Mouse (Mus musculus) myocyte (in vitro differentiated cells): ENCODE results near the gene Hmgxb4. TPM values are rescaled to one million over a fixed set of nuclear protein-coding genes. Genes with fewer than 3 reads are reported as not detected.

ENCODE experiments used
- H3K27me3 ChIP-seq: one replicate; pipeline ENCODE4 v1.6.1; 2011; ENCODE audit not compliant: control insufficient read depth, insufficient read depth, insufficient read length
- H3K36me3 ChIP-seq: one replicate; pipeline ENCODE4 v1.6.1; 2011; ENCODE audit not compliant: control insufficient read depth, insufficient read depth
- H3K4me2 ChIP-seq: one replicate; pipeline ENCODE4 v1.6.1; 2011; ENCODE audit warnings: low read depth, control low read depth
- H3K4me3 ChIP-seq: one replicate; pipeline ENCODE4 v1.5.1; 2011; ENCODE audit warnings: mild to moderate bottlenecking, control low read depth, moderate library complexity
- H3K79me2 ChIP-seq: one replicate; pipeline ENCODE4 v1.6.1; 2011; ENCODE audit not compliant: control insufficient read depth, insufficient read depth
- H3ac ChIP-seq: one replicate; pipeline ENCODE4 v1.6.1; 2011; ENCODE audit not compliant: control insufficient read depth, insufficient read length
- CEBPB ChIP-seq: IDR thresholded peaks from 2 replicates; pipeline ENCODE4 v1.6.1; 2011; ENCODE audit warnings: mild to moderate bottlenecking, moderate library complexity; ENCODE audit not compliant: poor library complexity, insufficient read depth, severe bottlenecking
- E2F4 ChIP-seq: IDR thresholded peaks from one replicate; pipeline ENCODE4 v1.6.1; 2011; ENCODE audit warnings: mild to moderate bottlenecking, control low read depth, moderate library complexity; ENCODE audit not compliant: insufficient read depth
- MAX ChIP-seq: IDR thresholded peaks from one replicate; pipeline ENCODE4 v1.6.1; 2011; ENCODE audit warnings: low read depth, mild to moderate bottlenecking, control low read depth
- MYOD1 ChIP-seq, 3 experiments: IDR thresholded peaks; one replicate each; pipeline ENCODE4 v1.6.1; 2011; ENCODE audit warnings: control low read depth in 2 of 3, low read depth in 2 of 3, mild to moderate bottlenecking in 2 of 3, moderate library complexity in 1 of 3; ENCODE audit not compliant: insufficient read length in 2 of 3, control insufficient read depth in 1 of 3
- MYOG ChIP-seq, 3 experiments: IDR thresholded peaks; one replicate each; pipeline ENCODE4 v1.6.1; 2011; ENCODE audit warnings: control low read depth in 2 of 3, low read depth in 2 of 3, mild to moderate bottlenecking in 2 of 3; ENCODE audit not compliant: insufficient read length in 2 of 3, control insufficient read depth in 1 of 3, insufficient read depth in 1 of 3
- POLR2A ChIP-seq: IDR thresholded peaks from one replicate; pipeline ENCODE4 v1.6.1; 2011; ENCODE audit warnings: low read depth, mild to moderate bottlenecking, control low read depth, moderate library complexity; ENCODE audit not compliant: insufficient read length
- POLR2AphosphoS2 ChIP-seq: IDR thresholded peaks from one replicate; pipeline ENCODE4 v1.6.1; 2011; ENCODE audit warnings: low read depth, control low read depth; ENCODE audit not compliant: insufficient read length
- REST ChIP-seq: IDR thresholded peaks from one replicate; pipeline ENCODE4 v1.6.1; 2011; ENCODE audit warnings: mild to moderate bottlenecking, control low read depth, moderate library complexity; ENCODE audit not compliant: insufficient read depth, insufficient read length
- SRF ChIP-seq: IDR thresholded peaks from one replicate; pipeline ENCODE4 v1.6.1; 2011; ENCODE audit warnings: low read depth; ENCODE audit not compliant: control insufficient read depth, insufficient read length
- TCF12 ChIP-seq: IDR thresholded peaks from one replicate; pipeline ENCODE4 v1.6.1; 2011; ENCODE audit warnings: mild to moderate bottlenecking, control low read depth; ENCODE audit not compliant: poor library complexity, insufficient read depth, severe bottlenecking
- TCF3 ChIP-seq: IDR thresholded peaks from one replicate; pipeline ENCODE4 v1.6.1; 2011; ENCODE audit warnings: low read depth, control low read depth; ENCODE audit not compliant: insufficient read length
- USF1 ChIP-seq: IDR thresholded peaks from one replicate; pipeline ENCODE4 v1.6.1; 2011; ENCODE audit warnings: low read depth, mild to moderate bottlenecking, control low read depth, moderate library complexity
- polyA plus RNA-seq: library from polyadenylated mRNA; unstranded; fragments of >200 nt; fragmentation: generic; extraction: Trizol; gene quantifications from one replicate; pipeline ENCODE4 v1.2.1, GENCODE M21; 2012; ENCODE audit warnings: missing spikeins

The Hmgxb4 gene
- polyA plus RNA-seq, 1 experiment: 9.1 TPM

GRCm38 (mm10) chr8:74972322-74972883 is 20.8 kb upstream of the Hmgxb4 start:
- no peaks in the 10 kb centered on the region for H3K36me3 ChIP-seq
- H3ac ChIP-seq: no peak overlapping the region
- H3K79me2 ChIP-seq: no peaks in the 10 kb centered on the region
- TF ChIP-seq POLR2A (no peak), REST (no peak), MYOG (IDR thresholded peaks at IDR 0.05; ENCODE audit: control insufficient read depth in 1 of 3, insufficient read depth in 1 of 3, insufficient read length in 2 of 3, low read depth in 2 of 3) (no peak), MYOD1 (IDR thresholded peaks at IDR 0.05; ENCODE audit: control insufficient read depth in 1 of 3, insufficient read length in 2 of 3, low read depth in 2 of 3) (no peak), POLR2AphosphoS2 (no peak), TCF12 (no peak), E2F4 (no peak), SRF (no peak), TCF3 (no peak)
- H3K27me3 ChIP-seq: peaks cover 5% of the 10 kb centered on the region
- no peak overlapping the region for H3K4me3 ChIP-seq
- H3K4me2 ChIP-seq: no peak overlapping the region

GRCm38 (mm10) chr8:74973121-74973869 is 19.9 kb upstream of the Hmgxb4 start:
- Histone ChIP-seq H3K79me2 (no peaks in the 10 kb centered on the region), H3K4me3 (no peak overlapping the region), H3K4me2 (no peak overlapping the region), H3K27me3 (peaks cover 5% of the 10 kb centered on the region), H3ac (no peak overlapping the region), H3K36me3 (no peaks in the 10 kb centered on the region)
- TF ChIP-seq MYOG (IDR thresholded peaks at IDR 0.05; ENCODE audit: control insufficient read depth in 1 of 3, insufficient read depth in 1 of 3, insufficient read length in 2 of 3, low read depth in 2 of 3): no peak
- no peak for TF ChIP-seq POLR2AphosphoS2
- no peak for TF ChIP-seq REST
- no peak for TF ChIP-seq POLR2A
- no peak for TF ChIP-seq CEBPB
- no peak for TF ChIP-seq MYOD1 (IDR thresholded peaks at IDR 0.05; ENCODE audit: control insufficient read depth in 1 of 3, insufficient read length in 2 of 3, low read depth in 2 of 3)
- no peak for TF ChIP-seq MAX
- TF ChIP-seq USF1: no peak
- TF ChIP-seq TCF12: no peak
- TF ChIP-seq E2F4: no peak
- TF ChIP-seq SRF: no peak
- no peak for TF ChIP-seq TCF3

- Histone ChIP-seq H3K4me2 (no peak overlapping the region), H3K27me3 (peaks cover 5% of the 10 kb centered on the region), H3K36me3 (no peaks in the 10 kb centered on the region), H3ac (no peak overlapping the region), H3K4me3 (no peak overlapping the region), H3K79me2 (no peaks in the 10 kb centered on the region)
- no peak for TF ChIP-seq REST
- TF ChIP-seq MYOG (IDR thresholded peaks at IDR 0.05; ENCODE audit: control insufficient read depth in 1 of 3, insufficient read depth in 1 of 3, insufficient read length in 2 of 3, low read depth in 2 of 3): no peak
- TF ChIP-seq MYOD1 (IDR thresholded peaks at IDR 0.05; ENCODE audit: control insufficient read depth in 1 of 3, insufficient read length in 2 of 3, low read depth in 2 of 3): no peak
- no peak for TF ChIP-seq E2F4
These were observed 19.3 kb upstream of the Hmgxb4 start for GRCm38 (mm10) chr8:74973904-74974303.

GRCm38 (mm10) chr8:74977427-74977826 is 15.7 kb upstream of the Hmgxb4 start:
- no peak overlapping the region for H3ac ChIP-seq
- no peak overlapping the region for H3K4me2 ChIP-seq
- H3K4me3 ChIP-seq: no peak overlapping the region
- no peaks in the 10 kb centered on the region for H3K27me3 ChIP-seq
- H3K79me2 ChIP-seq: no peaks in the 10 kb centered on the region
- no peaks in the 10 kb centered on the region for H3K36me3 ChIP-seq
- TF ChIP-seq USF1 (no peak), REST (no peak), TCF12 (no peak)

- H3ac ChIP-seq: no peak overlapping the region
- H3K79me2 ChIP-seq: no peaks in the 10 kb centered on the region
- TF ChIP-seq TCF3: no peak
- TF ChIP-seq MYOD1 (IDR thresholded peaks at IDR 0.05; ENCODE audit: control insufficient read depth in 1 of 3, insufficient read length in 2 of 3, low read depth in 2 of 3): peak in 2 of 3 experiments; percentile 56 to 73
- no peak for TF ChIP-seq MAX
- no peak overlapping the region for H3K4me3 ChIP-seq
- H3K4me2 ChIP-seq: peak overlapping the region; percentile 36
- no peaks in the 10 kb centered on the region for H3K36me3 ChIP-seq
- H3K27me3 ChIP-seq: no peaks in the 10 kb centered on the region
These were observed 13.0 kb upstream of the Hmgxb4 start for GRCm38 (mm10) chr8:74980060-74980710.
